Mouse (Mus musculus) G1E (cell line): ENCODE measurements at regions not wholly inside any gene's neighbourhood (a gene's known extent, or its start where the extent isn't known, plus 50 kb on each side); places are given as distances from the start of the nearest gene placed in this dataset.

Experiments used
- ATAC-seq: 2 replicates; pipeline ENCODE4 v1.8.0; 2016; ENCODE audit warnings: mild to moderate bottlenecking; ENCODE audit not compliant: insufficient number of reproducible peaks, poor library complexity, low FRiP score, severe bottlenecking; ENCODE audit errors: extremely low read depth
- DNase-seq: peaks from one replicate; pipeline ENCODE4 v3.0.0; 2012; ENCODE audit warnings: low spot score
- H3K27me3 ChIP-seq: 2 replicates; pipeline ENCODE4 v1.6.1; 2012; ENCODE audit warnings: mild to moderate bottlenecking, low read length, inconsistent platforms; ENCODE audit not compliant: insufficient read depth
- H3K36me3 ChIP-seq: replicated peaks from 2 replicates; pipeline ENCODE3; 2012; ENCODE audit warnings: mild to moderate bottlenecking, inconsistent platforms
- H3K4me1 ChIP-seq: 2 replicates; pipeline ENCODE4 v1.6.1; 2012; ENCODE audit warnings: low read depth, low read length, inconsistent platforms, mixed read lengths; ENCODE audit not compliant: insufficient read depth
- H3K4me3 ChIP-seq: 2 replicates; pipeline ENCODE4 v1.5.1; 2012; ENCODE audit warnings: low read depth, mild to moderate bottlenecking, inconsistent platforms, low read length, moderate library complexity, mixed read lengths
- H3K9me3 ChIP-seq: replicated peaks from 2 replicates; pipeline ENCODE4 v1.6.1; 2012; ENCODE audit warnings: inconsistent platforms
- CTCF ChIP-seq: IDR thresholded peaks from 2 replicates; pipeline ENCODE4 v1.5.1; 2012; ENCODE audit warnings: low read depth, low read length, inconsistent platforms, mixed read lengths
- GATA1 ChIP-seq: IDR thresholded peaks from 2 replicates; pipeline ENCODE4 v1.6.1; 2012; ENCODE audit warnings: borderline replicate concordance, low read length, inconsistent platforms, mixed read lengths
- GATA2 ChIP-seq: IDR thresholded peaks from 2 replicates; pipeline ENCODE4 v1.6.1; 2012; ENCODE audit warnings: low read depth, low read length, inconsistent platforms, borderline replicate concordance
- POLR2AphosphoS5 ChIP-seq: IDR thresholded peaks from 2 replicates; pipeline ENCODE4 v1.6.1; 2012; ENCODE audit warnings: low read depth, low read length, inconsistent platforms; ENCODE audit not compliant: insufficient replicate concordance
- TAL1 ChIP-seq: conservative IDR thresholded peaks from 2 replicates; pipeline ENCODE4 v1.6.1; 2012; ENCODE audit warnings: low read depth, low read length, inconsistent platforms, mixed read lengths

DNA sequence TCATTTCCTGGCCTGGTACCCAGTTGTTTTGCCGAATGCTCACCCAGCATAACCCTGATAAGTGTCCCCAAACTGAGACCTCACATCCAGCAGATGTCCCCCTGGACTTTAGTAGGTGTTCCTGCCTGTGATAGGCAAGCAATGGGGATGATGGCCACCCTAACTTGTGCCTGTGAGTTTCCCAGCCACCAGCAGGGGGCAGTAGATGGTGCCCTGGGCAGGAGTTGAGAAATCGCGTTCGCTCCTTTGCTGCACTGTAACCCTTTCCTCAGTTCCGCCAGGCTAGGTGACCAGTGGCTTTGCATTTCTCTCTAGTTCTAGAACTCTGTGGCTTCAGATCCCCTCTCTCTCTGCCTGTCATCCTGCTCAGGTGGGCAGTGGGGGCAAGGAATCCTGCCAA is 137.9 kb upstream of the Zc3h12a start:
- Histone ChIP-seq H3K27me3 (no peaks in the 10 kb centered on the region), H3K9me3 (peaks cover 89% of the 10 kb centered on the region), H3K4me3 (no peak overlapping the region), H3K4me1 (no peaks in the 10 kb centered on the region), H3K36me3 (no peaks in the 10 kb centered on the region)
- ATAC-seq (no peak), DNase-seq (no peak)
- no peak for TF ChIP-seq GATA1
- TF ChIP-seq TAL1: no peak
- TF ChIP-seq GATA2: no peak
- TF ChIP-seq CTCF: no peak
- TF ChIP-seq POLR2AphosphoS5: no peak

DNA sequence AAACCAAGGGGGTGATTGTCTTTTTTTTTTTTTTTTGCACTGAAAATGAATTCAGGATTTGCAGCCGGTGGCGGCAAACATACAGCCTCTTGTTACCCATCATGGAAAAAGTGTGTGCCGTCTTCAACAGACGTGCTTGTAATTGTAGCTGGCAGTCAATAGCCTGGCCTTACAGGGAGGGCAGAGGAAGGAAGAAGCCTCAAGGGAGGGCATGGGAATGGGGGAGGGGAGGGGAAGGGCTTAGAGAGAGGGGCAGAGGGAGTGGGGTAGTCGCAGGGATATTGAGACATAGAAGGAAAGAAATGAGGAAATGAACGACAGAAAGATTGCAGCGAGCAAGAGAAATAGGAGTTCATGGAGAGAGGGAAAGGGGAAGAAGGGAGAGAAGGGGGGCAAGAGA is 137.4 kb upstream of the Zc3h12a start:
- Histone ChIP-seq H3K36me3 (no peaks in the 10 kb centered on the region), H3K4me3 (no peak overlapping the region), H3K4me1 (no peaks in the 10 kb centered on the region), H3K27me3 (no peaks in the 10 kb centered on the region), H3K9me3 (peaks cover 89% of the 10 kb centered on the region)
- TF ChIP-seq POLR2AphosphoS5 (no peak), GATA1 (no peak), TAL1 (no peak), GATA2 (no peak), CTCF (no peak)
- ATAC-seq (no peak), DNase-seq (no peak)

DNA sequence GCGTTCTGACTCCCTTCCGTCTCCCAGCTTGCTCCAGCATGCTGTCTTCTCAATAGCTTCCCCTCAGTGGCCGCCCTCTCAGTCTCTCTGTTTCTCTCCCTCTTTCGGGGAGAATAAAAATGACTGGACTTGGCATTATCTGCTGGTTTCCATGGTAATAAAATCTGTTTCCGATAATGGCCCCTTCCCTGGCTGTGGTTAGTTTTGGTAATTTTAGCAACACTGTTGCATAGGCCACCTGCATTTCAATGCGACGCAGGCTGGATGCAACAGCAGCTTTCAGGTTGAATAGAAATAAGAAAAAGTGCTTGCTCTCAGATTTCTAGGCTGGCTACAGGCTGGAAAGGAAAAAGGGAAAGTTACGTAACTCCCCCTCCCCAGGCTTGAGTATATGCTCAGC is 133.9 kb upstream of the Zc3h12a start:
- no peaks in the 10 kb centered on the region for H3K4me1 ChIP-seq
- H3K36me3 ChIP-seq: no peaks in the 10 kb centered on the region
- H3K4me3 ChIP-seq: no peak overlapping the region
- no peak for DNase-seq
- H3K9me3 ChIP-seq: peaks cover 89% of the 10 kb centered on the region
- no peak for ATAC-seq
- H3K27me3 ChIP-seq: no peaks in the 10 kb centered on the region
- TF ChIP-seq GATA1 (no peak), CTCF (no peak), TAL1 (no peak), GATA2 (no peak), POLR2AphosphoS5 (no peak)

DNA sequence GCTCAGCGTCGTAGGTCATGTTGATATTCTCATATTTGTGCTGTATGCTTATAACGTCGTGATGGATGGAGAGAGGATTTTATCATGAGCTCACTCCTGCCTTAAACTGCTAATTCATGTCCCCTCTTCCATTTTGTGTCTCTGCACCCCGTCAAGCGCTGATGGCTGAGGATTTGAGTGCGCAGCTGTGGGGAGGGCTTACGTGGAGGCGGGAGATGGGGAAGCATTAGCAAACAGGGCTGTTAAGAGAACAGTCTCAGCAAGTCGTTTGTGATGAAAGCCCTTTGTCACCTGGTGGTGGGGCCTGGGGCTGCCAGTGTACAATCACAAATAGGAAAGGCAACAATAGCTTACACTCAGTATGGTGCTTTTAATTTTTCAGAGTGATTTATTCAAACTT is 131.7 kb upstream of the Zc3h12a start:
- H3K9me3 ChIP-seq: peaks cover 92% of the 10 kb centered on the region
- DNase-seq (no peak), ATAC-seq (no peak)
- TF ChIP-seq GATA1: no peak
- TF ChIP-seq POLR2AphosphoS5: no peak
- TF ChIP-seq GATA2: no peak
- no peak for TF ChIP-seq TAL1
- no peak for TF ChIP-seq CTCF
- H3K36me3 ChIP-seq: no peaks in the 10 kb centered on the region
- no peaks in the 10 kb centered on the region for H3K4me1 ChIP-seq
- no peaks in the 10 kb centered on the region for H3K27me3 ChIP-seq
- H3K4me3 ChIP-seq: no peak overlapping the region

DNA sequence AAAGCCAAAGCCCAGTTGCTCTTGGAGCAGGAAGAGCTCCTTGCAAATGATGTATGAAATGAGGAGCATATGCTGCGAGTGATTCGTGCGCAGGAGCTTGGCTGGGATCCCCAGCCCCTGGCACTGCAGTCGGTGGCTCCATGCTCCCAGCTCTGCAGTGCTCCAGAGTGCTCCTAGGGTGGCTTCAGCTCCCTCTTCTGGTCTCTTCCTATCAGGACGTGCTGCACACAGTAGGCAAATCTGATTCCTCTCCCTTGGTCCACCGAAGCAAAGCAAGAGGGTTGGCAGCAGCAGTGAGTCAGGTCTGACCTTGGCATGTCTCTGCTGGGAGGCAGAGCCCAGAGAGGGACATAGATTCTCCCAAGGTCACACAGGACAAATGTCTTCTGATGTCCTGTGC is 130.3 kb upstream of the Zc3h12a start:
- no peaks in the 10 kb centered on the region for H3K4me1 ChIP-seq
- H3K4me3 ChIP-seq: no peak overlapping the region
- no peaks in the 10 kb centered on the region for H3K27me3 ChIP-seq
- no peak for ATAC-seq
- no peaks in the 10 kb centered on the region for H3K36me3 ChIP-seq
- TF ChIP-seq CTCF (no peak), GATA1 (no peak)
- H3K9me3 ChIP-seq: peaks cover 94% of the 10 kb centered on the region
- DNase-seq: no peak

DNA sequence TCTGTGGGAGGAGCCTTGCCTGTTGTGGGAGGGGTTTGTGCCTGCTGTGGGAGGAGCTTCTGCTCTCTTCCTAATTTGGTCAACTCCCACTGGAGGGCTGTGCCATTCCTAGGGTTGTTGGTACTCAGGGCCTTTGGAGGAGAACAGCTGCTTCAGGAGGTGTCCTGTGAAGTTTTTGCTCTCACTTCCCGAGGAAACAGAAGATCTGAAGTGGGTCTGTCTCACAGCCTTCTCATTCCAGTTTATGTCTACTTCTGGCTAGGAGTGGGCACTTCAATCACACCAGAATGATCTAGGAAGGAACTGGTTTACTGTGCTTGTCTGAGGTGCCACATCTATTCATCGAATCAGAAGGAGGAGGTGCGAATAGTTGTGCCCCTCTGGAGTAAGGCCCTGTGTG is 125.5 kb upstream of the Zc3h12a start:
- no peaks in the 10 kb centered on the region for H3K36me3 ChIP-seq
- no peaks in the 10 kb centered on the region for H3K27me3 ChIP-seq
- TF ChIP-seq GATA1 (no peak), CTCF (no peak), TAL1 (no peak), POLR2AphosphoS5 (no peak), GATA2 (no peak)
- H3K4me1 ChIP-seq: no peaks in the 10 kb centered on the region
- peaks cover 94% of the 10 kb centered on the region for H3K9me3 ChIP-seq
- no peak for DNase-seq
- no peak overlapping the region for H3K4me3 ChIP-seq
- ATAC-seq: no peak

DNA sequence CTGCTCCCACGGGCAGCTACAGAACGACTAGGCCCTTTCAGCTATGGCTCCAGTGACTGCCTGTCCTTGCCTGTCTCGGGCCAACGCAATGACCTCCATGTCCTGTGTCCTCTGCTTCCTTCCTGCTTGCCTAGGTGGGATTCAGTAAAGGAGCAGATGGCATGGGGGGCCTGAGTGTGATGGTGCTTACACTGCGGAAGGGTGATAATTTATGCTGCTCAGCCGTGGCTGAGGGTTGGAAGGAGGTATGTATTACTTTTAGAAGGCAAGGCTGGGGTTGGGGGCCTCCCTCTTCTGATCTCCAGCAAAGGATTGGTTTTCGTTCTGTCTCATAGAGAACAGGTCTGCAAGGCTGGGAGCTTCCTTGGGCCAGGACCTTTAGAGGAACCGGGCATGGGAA is 124.6 kb upstream of the Zc3h12a start:
- no peaks in the 10 kb centered on the region for H3K27me3 ChIP-seq
- H3K36me3 ChIP-seq: no peaks in the 10 kb centered on the region
- no peak for DNase-seq
- peaks cover 94% of the 10 kb centered on the region for H3K9me3 ChIP-seq
- H3K4me1 ChIP-seq: no peaks in the 10 kb centered on the region
- ATAC-seq: no peak
- H3K4me3 ChIP-seq: no peak overlapping the region
- TF ChIP-seq GATA1: no peak
- TF ChIP-seq TAL1: no peak
- TF ChIP-seq POLR2AphosphoS5: no peak
- no peak for TF ChIP-seq GATA2
- TF ChIP-seq CTCF: no peak
